25 mouse cellular contexts compared by ENCODE assay signal in genomic region chr8:110651847-110652246, GRCm38 (mm10). TPM values are rescaled to one million over a fixed set of nuclear protein-coding genes. Genes with fewer than 3 reads are reported as not detected.
A peak's percentile ranks its signal among the peaks of the same experiment; 100 is the strongest.
DNase-seq lines count a peak whose midpoint lies in the region; ATAC-seq lines count a peak whose summit lies in the region.
"Had no signal": no experiment of that assay in that cellular context is flagged by ENCODE, and none has a peak within 500 bp of the region (broad histone marks: within the 10 kb centered on the region; RNA-seq: fewer than 3 reads in every experiment).

No protein-coding gene starts in this region.

- DNase-seq in embryonic facial prominence, embryonic 10.5 days (ENCODE audit: low spot score): no peak
- no peak for DNase-seq in heart, adult 8-10 months (ENCODE audit: low spot score)
- DNase-seq in heart, adult 11 months: no peak
- DNase-seq in brain, adult 2 months (ENCODE audit: low read depth, low spot score): peak; percentile 47
- DNase-seq: adrenal gland, adult 2 months; adrenal gland, postnatal 36 days; cerebellum, adult 2 months; cerebellum, postnatal 14 days; gastrocnemius, postnatal 14 days; kidney, adult 18-20 months; kidney, postnatal 25 days; right cerebral cortex, postnatal 14 days; thymus, postnatal 14 days had no signal

- H3K4me3 ChIP-seq in embryonic facial prominence, embryonic 15.5 days (replicated peaks): no peak overlapping the region
- H3K4me3 ChIP-seq in embryonic facial prominence, embryonic 10.5 days: no peak overlapping the region
- no peak overlapping the region for H3K4me3 ChIP-seq in heart, embryonic 11.5 days (ENCODE audit: low read depth, low read length)
- no peak overlapping the region for H3K4me3 ChIP-seq in heart, embryonic 16.5 days (ENCODE audit: low read length)
- H3K4me3 ChIP-seq: forebrain, embryonic 13.5 days; kidney, embryonic 15.5 days; limb, embryonic 13.5 days; lung, embryonic 15.5 days; midbrain, embryonic 10.5 days had no signal

- 0 out of 2 replicates have a peak, but pooled peaks have one; percentile 40 for ATAC-seq in embryonic facial prominence, embryonic 15.5 days (ENCODE audit: insufficient number of reproducible peaks, low FRiP score, low TSS enrichment, low read depth)
- 0 out of 2 replicates have a peak, but pooled peaks have one; percentile 37 for ATAC-seq in heart, embryonic 11.5 days (replicated peaks; ENCODE audit: insufficient number of reproducible peaks, low FRiP score, low TSS enrichment)
- peak; percentile 84 for ATAC-seq in heart, embryonic 16.5 days (replicated peaks; ENCODE audit: extremely low read depth, insufficient read depth, low FRiP score)
- ATAC-seq: activated CD4-positive, CD25-positive, alpha-beta regulatory T cell, adult 4 months; forebrain, embryonic 13.5 days; hindbrain, embryonic 16.5 days had no signal

- no peak overlapping the region for H3K9ac ChIP-seq in embryonic facial prominence, embryonic 15.5 days
- H3K9ac ChIP-seq in heart, embryonic 11.5 days (ENCODE audit: low read depth, low read length): no peak overlapping the region
- no peak overlapping the region for H3K9ac ChIP-seq in heart, embryonic 16.5 days (ENCODE audit: low read length)
- H3K9ac ChIP-seq: forebrain, embryonic 13.5 days; kidney, embryonic 15.5 days; limb, embryonic 13.5 days; lung, embryonic 15.5 days had no signal

- 75% methylated on average over 4 of the region's 4 CpGs for WGBS in embryonic facial prominence, embryonic 15.5 days
- 92% methylated on average over 4 of the region's 4 CpGs for WGBS in embryonic facial prominence, embryonic 10.5 days
- WGBS in heart, embryonic 11.5 days (ENCODE audit: insufficient replicate concordance): 57% methylated on average over 4 of the region's 4 CpGs
- 49% methylated on average over 4 of the region's 4 CpGs for WGBS in heart, embryonic 16.5 days

- H3K27me3 ChIP-seq in embryonic facial prominence, embryonic 15.5 days: no peaks in the 10 kb centered on the region
- H3K27me3 ChIP-seq in embryonic facial prominence, embryonic 10.5 days (replicated peaks; ENCODE audit: low read depth, poor library complexity, severe bottlenecking): no peaks in the 10 kb centered on the region
- H3K27me3 ChIP-seq in heart, embryonic 11.5 days (ENCODE audit: control insufficient read depth, insufficient read depth, low read length): no peaks in the 10 kb centered on the region
- H3K27me3 ChIP-seq in heart, embryonic 16.5 days (ENCODE audit: control insufficient read depth, insufficient read depth, low read length): no peaks in the 10 kb centered on the region
- H3K27me3 ChIP-seq: CH12.LX; forebrain, embryonic 13.5 days; kidney, embryonic 15.5 days; limb, embryonic 13.5 days; lung, embryonic 15.5 days had no signal

- H3K4me1 ChIP-seq in embryonic facial prominence, embryonic 15.5 days: no peaks in the 10 kb centered on the region
- no peaks in the 10 kb centered on the region for H3K4me1 ChIP-seq in embryonic facial prominence, embryonic 10.5 days
- H3K4me1 ChIP-seq in heart, embryonic 11.5 days (ENCODE audit: control insufficient read depth, insufficient read depth, low read length): peaks cover 17% of the 10 kb centered on the region; the same call in 1 of the 2 replicates
- peaks cover 17% of the 10 kb centered on the region for H3K4me1 ChIP-seq in heart, embryonic 16.5 days (ENCODE audit: control insufficient read depth, insufficient read depth, low read length)
- H3K4me1 ChIP-seq: limb, embryonic 13.5 days; lung, embryonic 15.5 days had no signal

- no peak overlapping the region for H3K27ac ChIP-seq in embryonic facial prominence, embryonic 15.5 days (replicated peaks)
- H3K27ac ChIP-seq in embryonic facial prominence, embryonic 10.5 days (replicated peaks): no peak overlapping the region
- H3K27ac ChIP-seq in heart, embryonic 11.5 days (ENCODE audit: low read depth, low read length): peak overlapping the region; percentile 65
- H3K27ac ChIP-seq in heart, embryonic 16.5 days (ENCODE audit: low read length): peak overlapping the region; percentile 71
- H3K27ac ChIP-seq: forebrain, embryonic 13.5 days; kidney, embryonic 15.5 days; limb, embryonic 13.5 days; lung, embryonic 15.5 days; midbrain, embryonic 10.5 days had no signal

- no peak overlapping the region for H3K4me2 ChIP-seq in embryonic facial prominence, embryonic 15.5 days (replicated peaks)
- no peak overlapping the region for H3K4me2 ChIP-seq in heart, embryonic 11.5 days
- H3K4me2 ChIP-seq in heart, embryonic 16.5 days (ENCODE audit: low read depth, low read length): no peak overlapping the region
- H3K4me2 ChIP-seq: forebrain, embryonic 13.5 days; kidney, embryonic 15.5 days; limb, embryonic 13.5 days; liver, embryonic 11.5 days; lung, embryonic 15.5 days had no signal

- H3K9me3 ChIP-seq in embryonic facial prominence, embryonic 15.5 days (replicated peaks): no peaks in the 10 kb centered on the region
- no peaks in the 10 kb centered on the region for H3K9me3 ChIP-seq in embryonic facial prominence, embryonic 10.5 days
- H3K9me3 ChIP-seq in heart, embryonic 11.5 days (replicated peaks; ENCODE audit: control insufficient read depth, low read length): no peaks in the 10 kb centered on the region
- no peaks in the 10 kb centered on the region for H3K9me3 ChIP-seq in heart, embryonic 16.5 days (replicated peaks; ENCODE audit: control insufficient read depth, low read length)
- H3K9me3 ChIP-seq: forebrain, embryonic 13.5 days; kidney, embryonic 15.5 days; limb, embryonic 13.5 days; lung, embryonic 15.5 days; midbrain, embryonic 10.5 days had no signal

- peaks cover 20% of the 10 kb centered on the region; the same call in 1 of the 2 replicates for H3K36me3 ChIP-seq in embryonic facial prominence, embryonic 15.5 days
- peaks cover 69% of the 10 kb centered on the region for H3K36me3 ChIP-seq in embryonic facial prominence, embryonic 10.5 days (replicated peaks)
- H3K36me3 ChIP-seq in heart, embryonic 11.5 days (ENCODE audit: control insufficient read depth, insufficient read depth, low read length): no peaks in the 10 kb centered on the region
- H3K36me3 ChIP-seq in heart, embryonic 16.5 days (ENCODE audit: control insufficient read depth, insufficient read depth): 0 out of 2 replicates have a peak, but pooled peaks cover 2% of the 10 kb centered on the region
- H3K36me3 ChIP-seq: lung, embryonic 15.5 days had no signal

RNA-seq across cellular contexts. Expression of gene Vac14, which starts 33.5 kb away (rescaled TPM):
- polyA plus RNA-seq in embryonic facial prominence, embryonic 15.5 days (2015; fragmentation: Nextera tagmentation; extraction: Ambion mirVana): 17.5 and 18.6 TPM in 2 replicates
- 26.2 and 27.3 TPM in 2 replicates for polyA plus RNA-seq in embryonic facial prominence, embryonic 10.5 days (2016; fragmentation: Nextera tagmentation; extraction: Ambion mirVana)
- polyA plus RNA-seq in heart, embryonic 11.5 days (2014; fragmentation: Nextera tagmentation; extraction: Ambion mirVana): 21.6 and 22.7 TPM in 2 replicates
- total RNA-seq in heart, adult 8-10 months (2022): 10 to 100 TPM; 14.0 to 18.3 (median 16.3) TPM
- 15.1 and 15.9 TPM in 2 replicates for polyA plus RNA-seq in heart, embryonic 16.5 days (2015; fragmentation: Nextera tagmentation; extraction: Ambion mirVana)

Comparison
In these comparisons a context has a peak if more than half of its experiments do, and no peak if none do; other contexts are left out.
1. H3K27ac ChIP-seq: peak in heart, embryonic 11.5 days (single experiment) and heart, embryonic 16.5 days (single experiment); none in embryonic facial prominence, embryonic 15.5 days (single experiment) and embryonic facial prominence, embryonic 10.5 days (single experiment).
2. Peak in every context shown above with its lines, with median percentiles within 50 percentile points of each other: ATAC-seq.